Mouse (Mus musculus): ENCODE measurements around the gene Lcn6.

GRCm38 (mm10) chr2:25627811-25628210, 48.8 kb upstream of the Lcn6 start, which contains the start of gene Fcna:
- TF ChIP-seq CTCF (IDR thresholded peaks at IDR 0.05; ENCODE audit: low read depth, low read length) (no peak), GATA2 (IDR thresholded peaks at IDR 0.05; ENCODE audit: borderline replicate concordance, low read depth, low read length) (no peak)

Measured in G1E (cell line).